Mouse (Mus musculus): ENCODE results near the gene Fbf1. TPM values are rescaled to one million over a fixed set of nuclear protein-coding genes. Genes with fewer than 3 reads are reported as not detected.
"Not testable (repeated sequence)": the region's sequence is repeated elsewhere in the genome, so short reads cannot be mapped to it uniquely, and the experiment has no call there.

The Fbf1 gene
- total RNA-seq, 2 experiments from 2014 or later = 9.3 to 9.8 TPM

DNA sequence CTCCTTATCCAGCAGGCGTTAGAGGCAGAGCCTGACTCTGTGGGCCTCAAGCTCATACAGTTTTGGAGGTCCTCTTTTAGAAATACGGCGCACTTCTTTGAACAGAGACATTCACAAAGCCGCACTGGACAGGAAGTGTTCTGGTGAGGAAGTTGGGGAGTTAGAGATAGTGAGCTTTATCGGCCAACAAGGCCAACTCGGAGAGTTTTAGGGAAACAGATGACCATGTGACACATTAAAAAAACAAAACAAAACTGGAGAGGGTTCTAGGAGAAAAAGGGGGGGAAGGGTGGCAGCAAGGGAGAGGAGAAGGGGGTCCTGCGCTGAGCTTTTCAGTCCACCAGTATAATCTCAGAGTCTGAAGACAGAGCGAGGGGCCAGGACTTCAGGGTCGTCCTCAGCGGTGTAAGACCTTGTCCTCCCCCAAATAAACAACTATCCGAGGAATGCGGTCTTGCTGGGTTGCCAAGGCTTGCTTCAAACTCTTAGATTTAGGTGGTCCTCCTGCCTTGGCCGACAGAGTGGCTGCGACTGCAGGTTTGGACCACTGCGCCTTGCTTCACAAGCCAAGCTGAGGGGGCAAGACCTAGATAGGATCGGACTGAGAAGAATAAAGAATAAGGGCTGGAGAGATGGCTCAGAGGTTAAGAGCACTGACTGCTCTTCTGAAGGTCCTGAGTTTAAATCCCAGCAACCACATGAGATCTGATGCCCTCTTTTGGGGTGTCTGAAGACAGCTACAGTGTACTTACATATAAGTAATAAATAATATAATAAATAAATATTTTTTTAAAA, 74.0 kb downstream of the Fbf1 start:
- intact Hi-C loops (cut with DNase I) = no loop called here

DNA sequence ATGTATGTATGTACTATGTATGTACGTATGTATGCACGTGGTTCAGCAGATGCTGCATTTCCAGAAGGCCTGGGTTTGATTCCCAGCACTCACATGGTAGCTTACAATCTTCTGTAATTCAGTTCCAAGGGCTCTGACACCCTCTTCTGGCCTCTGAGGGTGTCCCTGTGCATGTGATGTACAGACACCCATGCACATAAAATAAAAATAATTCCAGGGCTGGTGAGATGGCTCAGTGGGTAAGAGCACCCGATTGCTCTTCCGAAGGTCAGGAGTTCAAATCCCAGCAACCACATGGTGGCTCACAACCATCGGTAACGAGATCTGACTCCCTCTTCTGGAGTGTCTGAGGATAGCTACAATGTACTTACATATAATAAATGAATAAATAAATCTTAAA, 75.0 kb downstream of the Fbf1 start:
- intact Hi-C loops (cut with DNase I); DNase-seq: not testable (repeated sequence)

More for the DNA sequence above, 74.0 kb downstream of the Fbf1 start:
- DNase-seq = no peak

Other genes with a start within 250 kb of the Fbf1 start
- gene Sap30bp, start 234.9 kb downstream of the Fbf1 start, total RNA-seq (2021) = 10 to 100 TPM; 11.5 to 11.6 TPM
- 1 to 10 TPM; 4.5 to 6.9 TPM for gene Recql5, start 234.7 kb downstream of the Fbf1 start, total RNA-seq (2021)
- 1 to 10 TPM; 1.9 to 3.3 TPM for gene Itgb4, start 193.5 kb downstream of the Fbf1 start, total RNA-seq (2021)
- gene Galk1, start 155.4 kb downstream of the Fbf1 start, total RNA-seq (2021) = 1 to 10 TPM; 3.0 to 3.8 TPM
- 10 to 100 TPM; 56.1 to 75.3 TPM for gene H3f3b, start 140.2 kb downstream of the Fbf1 start, total RNA-seq (2021)
- gene Unk, start 137.8 kb downstream of the Fbf1 start, total RNA-seq (2021) = 1 to 10 TPM; 6.0 to 7.1 TPM
- under 1 TPM; 0.30 to 0.48 TPM for gene Unc13d, start 90.2 kb downstream of the Fbf1 start, total RNA-seq (2021)
- gene Wbp2, start 81.2 kb downstream of the Fbf1 start, total RNA-seq (2021) = 10 to 100 TPM; 70.1 to 71.0 TPM
- gene Trim47, start 41.0 kb downstream of the Fbf1 start, total RNA-seq (2021) = 1 to 10 TPM; 9.1 to 9.3 TPM
- gene Trim65, start 37.0 kb downstream of the Fbf1 start, total RNA-seq (2021) = 1 to 10 TPM; 4.1 to 4.8 TPM
- gene Mrpl38, start 29.3 kb downstream of the Fbf1 start, total RNA-seq (2021) = 10 to 100 TPM; 49.4 to 49.9 TPM
- 10 to 100 TPM; 19.2 to 21.9 TPM for gene Ten1, start 30.7 kb upstream of the Fbf1 start, total RNA-seq (2021)
- 10 to 100 TPM; 62.6 to 80.1 TPM for gene Acox1, start 30.9 kb upstream of the Fbf1 start, total RNA-seq (2021)
- under 1 TPM; 0.05 to 0.07 TPM for gene Evpl, start 69.9 kb upstream of the Fbf1 start, total RNA-seq (2021)
- 10 to 100 TPM; 72.1 to 83.1 TPM for gene Srp68, start 106.1 kb upstream of the Fbf1 start, total RNA-seq (2021)
- gene Galr2, start 112.8 kb upstream of the Fbf1 start, total RNA-seq (2021) = under 1 TPM; 0.12 to 0.31 TPM
- 10 to 100 TPM; 85.9 to 94.8 TPM for gene Exoc7, start 139.1 kb upstream of the Fbf1 start, total RNA-seq (2021)
- not detected for gene Foxj1, start 167.2 kb upstream of the Fbf1 start, total RNA-seq (2021)
- 10 to 100 TPM; 23.0 to 24.5 TPM for gene Rnf157, start 244.9 kb upstream of the Fbf1 start, total RNA-seq (2021)